Mouse (Mus musculus) thymus, adult 2 months (tissue): ENCODE measurements at regions not wholly inside any gene's neighbourhood (a gene's known extent, or its start where the extent isn't known, plus 50 kb on each side); places are given as distances from the start of the nearest gene placed in this dataset.

Experiments
- CTCF ChIP-seq: fragments of 200-500 bp; IDR thresholded peaks from 2 replicates; pipeline ENCODE4 v1.5.1; 2012; ENCODE audit warnings: mild to moderate bottlenecking, control low read depth, low read length, moderate library complexity, borderline replicate concordance; ENCODE audit not compliant: control insufficient read depth, poor library complexity, insufficient read depth; ENCODE audit errors: extremely low read depth
- POLR2A ChIP-seq: fragments of 200-500 bp; IDR thresholded peaks from 2 replicates; pipeline ENCODE4 v1.6.1; 2012; ENCODE audit warnings: mild to moderate bottlenecking, low read length, control low read depth, moderate library complexity; ENCODE audit not compliant: control insufficient read depth, poor library complexity, insufficient read depth; ENCODE audit errors: extremely low read depth

- TF ChIP-seq CTCF (no peak), POLR2A (no peak)
Observed at GRCm38 (mm10) chr1:64319155-64319582, 197.1 kb upstream of the Klf7 start.
